Mouse (Mus musculus): ENCODE measurements around the gene Smpd1.
A peak's percentile ranks its signal among the peaks of the same experiment; 100 is the strongest.

Gene Smpd1

DNA sequence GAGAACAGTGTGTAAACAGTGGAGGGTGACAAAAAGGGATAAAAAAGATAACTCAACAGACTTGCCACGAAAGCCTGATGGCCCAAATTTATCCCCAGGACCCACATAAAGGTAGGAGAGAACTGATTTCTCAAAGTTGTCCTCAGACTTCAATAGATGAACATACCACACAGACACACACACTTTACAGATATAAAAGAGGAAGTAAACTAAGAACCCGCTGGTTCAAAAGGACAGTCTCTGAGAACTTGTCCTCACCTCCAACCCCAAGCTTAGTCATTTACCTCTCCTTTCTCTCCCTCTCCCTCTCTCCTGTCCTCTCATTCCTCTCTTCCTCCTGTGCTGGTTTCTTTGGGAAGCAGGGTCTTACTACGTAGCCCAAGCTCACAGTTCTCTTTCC, 8.2 kb downstream of the Smpd1 start:
- no peak for DNase-seq (ENCODE audit: low spot score in 2 of 2)

DNA sequence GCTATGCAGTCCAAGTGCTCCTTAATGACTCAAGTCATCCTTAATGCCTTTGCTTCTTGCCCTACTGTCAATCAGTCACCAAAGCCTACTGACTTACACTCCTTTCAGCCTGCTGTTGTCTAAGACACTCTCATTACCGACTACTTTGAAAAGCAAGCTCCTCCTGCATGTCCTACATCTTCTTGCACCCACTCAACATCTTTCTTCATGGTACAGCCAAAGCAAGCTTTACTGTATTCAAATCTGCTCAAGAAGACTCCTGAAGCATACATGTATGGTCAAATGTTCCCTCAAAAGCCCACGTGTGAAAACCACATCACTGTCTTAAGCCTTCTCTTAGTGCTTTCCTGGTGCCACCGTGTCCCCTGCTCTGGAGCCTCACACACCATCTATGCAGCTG, 9.2 kb downstream of the Smpd1 start:
- no peak for DNase-seq (ENCODE audit: low spot score in 2 of 2)

DNA sequence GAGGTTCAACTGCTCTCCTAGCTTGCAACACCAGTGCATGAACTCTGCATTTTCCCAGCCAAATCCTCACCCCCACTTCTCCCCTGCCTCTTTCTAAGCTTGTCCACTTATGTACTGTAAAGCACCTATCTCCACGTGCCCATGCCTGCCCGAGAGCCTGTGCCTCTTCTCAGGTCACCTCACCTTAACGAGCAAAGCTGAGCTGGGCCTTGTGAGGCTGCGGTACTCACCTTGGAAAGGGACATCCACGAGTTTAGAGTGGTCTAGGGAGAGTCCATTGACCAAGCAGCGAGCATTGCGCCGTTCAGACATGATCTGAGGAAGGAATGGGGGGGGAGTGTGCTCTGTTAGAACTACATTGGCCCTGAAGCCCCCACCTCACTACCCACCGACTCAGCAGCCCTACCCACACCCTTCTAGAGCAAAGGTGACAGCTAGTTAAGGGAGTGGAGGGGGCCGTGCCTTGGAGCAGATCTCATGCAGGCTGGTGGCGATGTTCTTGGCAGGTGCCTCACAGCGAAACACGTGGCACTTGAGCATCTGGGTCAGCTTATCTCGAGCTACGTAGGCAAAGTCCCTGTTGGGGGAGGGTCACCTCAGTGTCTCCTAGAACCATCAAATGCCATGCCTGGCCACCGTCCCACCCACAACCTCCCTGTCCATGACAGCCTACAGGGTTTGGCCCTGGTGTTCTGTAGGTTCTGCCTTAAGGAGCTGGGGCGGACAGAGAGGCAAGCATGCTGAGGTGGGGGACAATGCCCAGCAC, 11.1 kb downstream of the Smpd1 start:
- no peak for DNase-seq (ENCODE audit: low spot score in 2 of 2)

DNA sequence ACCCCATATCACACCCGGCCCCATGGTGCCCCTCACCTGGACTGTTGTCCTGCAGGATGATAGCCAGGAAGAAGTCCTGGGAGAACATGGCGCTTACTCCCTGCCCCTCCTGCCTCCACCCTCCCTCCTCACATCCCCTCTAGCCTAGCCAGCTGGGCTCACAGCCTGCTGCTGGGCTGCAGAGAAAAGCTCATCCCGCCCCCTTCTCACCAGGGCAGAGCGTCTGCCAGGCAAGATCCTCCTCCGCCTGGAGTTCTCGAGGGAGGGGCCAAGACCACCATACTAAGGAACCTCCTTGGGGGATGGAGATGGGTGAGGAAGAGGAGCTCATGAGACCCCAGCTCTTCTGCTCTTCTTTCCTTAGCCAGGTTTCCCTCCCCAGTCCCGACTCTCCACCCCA, 14.4 kb downstream of the Smpd1 start:
- DNase-seq (ENCODE audit: low spot score in 2 of 2): no peak

DNA sequence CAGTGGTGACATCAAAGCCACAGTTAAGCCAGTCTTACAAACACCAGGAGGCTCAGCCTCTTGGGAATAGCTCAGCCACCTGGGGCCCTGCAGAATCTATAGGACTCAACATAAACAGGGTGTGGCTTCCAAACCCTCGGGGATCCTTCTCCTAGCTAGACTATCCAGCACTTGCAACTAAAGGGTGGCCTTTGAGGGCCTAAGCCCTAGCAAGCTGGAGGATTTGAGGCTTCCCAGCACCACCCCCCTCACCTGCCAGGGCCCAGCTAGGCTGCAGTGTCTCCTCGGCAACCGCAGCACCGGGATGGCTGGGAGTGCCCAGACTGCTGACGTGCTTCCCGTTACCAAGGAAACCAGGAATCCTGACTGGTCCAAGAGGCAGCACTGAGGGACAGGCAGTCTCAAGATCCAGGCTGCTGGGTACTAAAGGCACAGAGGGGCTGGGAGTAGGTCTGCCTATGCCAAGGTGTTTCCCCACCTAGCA, 14.9 kb downstream of the Smpd1 start:
- DNase-seq (ENCODE audit: low spot score in 2 of 2): no peak

DNA sequence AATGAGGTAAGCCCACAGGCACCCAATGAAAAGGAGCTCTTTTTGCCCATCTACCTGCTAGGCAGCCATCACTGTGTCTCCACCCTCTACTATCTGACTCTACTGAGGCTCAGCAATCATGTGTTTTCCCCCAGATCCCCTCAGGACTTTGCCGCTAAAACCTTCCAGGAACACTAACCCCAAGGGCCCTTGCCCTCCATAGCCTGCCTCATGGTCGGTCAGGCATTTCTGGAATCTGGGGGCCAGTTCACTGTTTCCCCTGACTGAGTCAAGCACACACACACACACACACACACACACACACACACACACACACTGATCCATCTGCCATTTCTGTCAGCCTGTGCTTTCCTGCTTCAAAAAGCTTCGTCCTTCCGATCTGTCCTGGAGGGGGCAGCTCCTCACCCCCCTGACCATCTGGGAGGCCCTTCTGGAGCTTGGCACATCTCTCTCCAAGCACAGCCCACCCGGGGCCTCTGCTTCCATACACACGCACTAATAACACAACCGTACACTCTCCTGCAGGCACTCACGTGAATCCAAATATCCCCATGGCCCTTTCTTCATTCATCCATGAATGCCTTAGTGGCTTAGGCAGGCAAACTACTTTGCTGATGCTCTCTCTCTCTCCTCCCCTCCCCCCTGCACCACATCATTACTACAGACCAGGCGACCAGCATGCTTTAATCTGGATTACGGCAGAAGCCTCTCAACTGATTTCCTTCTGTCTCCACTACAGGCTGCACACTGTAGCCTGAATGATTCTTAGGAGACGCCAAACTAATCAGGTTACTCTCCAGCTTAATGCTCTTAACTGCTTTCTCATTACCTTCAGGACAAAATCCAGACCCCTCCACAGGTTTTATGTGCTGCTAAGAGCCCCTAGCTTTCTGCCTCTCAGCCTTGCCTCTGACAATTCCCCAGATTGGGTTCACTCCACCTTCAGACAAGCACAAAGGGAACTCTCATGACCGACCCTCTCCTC, 15.6 kb downstream of the Smpd1 start:
- no peak for DNase-seq (ENCODE audit: low spot score in 2 of 2)

DNA sequence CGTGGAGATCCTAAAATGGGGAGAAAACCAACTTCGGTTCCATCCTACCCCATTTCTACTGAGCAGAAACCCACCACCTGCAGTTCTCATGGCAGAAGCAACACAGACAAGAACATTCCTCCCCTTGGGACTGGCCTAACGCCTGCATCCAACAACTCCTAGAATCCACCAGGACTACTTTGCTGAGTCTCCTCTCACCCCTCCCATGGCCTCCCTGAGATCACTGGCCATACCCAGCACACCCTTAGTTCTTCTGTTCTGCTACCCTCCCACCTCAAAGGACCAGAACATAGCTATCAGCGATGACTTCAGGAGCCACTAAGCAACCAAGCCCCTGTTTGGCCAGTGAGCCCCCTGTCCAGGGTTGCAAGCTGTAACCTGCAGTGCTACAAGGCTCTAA, 16.6 kb downstream of the Smpd1 start:
- no peak for DNase-seq (ENCODE audit: low spot score in 2 of 2)

DNA sequence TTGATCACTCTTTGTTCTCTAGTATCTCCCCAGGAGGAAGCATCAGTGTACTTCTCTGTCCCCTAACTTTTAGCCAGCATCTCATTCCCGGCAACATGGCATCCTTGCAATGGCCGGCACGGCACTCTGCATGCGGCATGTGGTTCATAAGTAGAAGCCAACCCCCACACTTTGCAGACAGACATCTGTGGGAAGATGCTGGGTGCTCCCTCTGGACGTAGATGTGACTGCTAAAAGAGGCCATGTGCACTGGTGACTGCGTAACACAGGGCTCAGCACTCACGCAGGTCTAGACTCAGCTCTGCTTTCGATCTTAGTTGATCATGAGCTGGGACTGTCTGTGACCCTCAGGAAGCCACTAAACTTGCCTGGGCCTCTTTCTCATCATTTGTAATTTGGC, 18.8 kb downstream of the Smpd1 start:
- DNase-seq (ENCODE audit: low spot score in 2 of 2): no peak

DNA sequence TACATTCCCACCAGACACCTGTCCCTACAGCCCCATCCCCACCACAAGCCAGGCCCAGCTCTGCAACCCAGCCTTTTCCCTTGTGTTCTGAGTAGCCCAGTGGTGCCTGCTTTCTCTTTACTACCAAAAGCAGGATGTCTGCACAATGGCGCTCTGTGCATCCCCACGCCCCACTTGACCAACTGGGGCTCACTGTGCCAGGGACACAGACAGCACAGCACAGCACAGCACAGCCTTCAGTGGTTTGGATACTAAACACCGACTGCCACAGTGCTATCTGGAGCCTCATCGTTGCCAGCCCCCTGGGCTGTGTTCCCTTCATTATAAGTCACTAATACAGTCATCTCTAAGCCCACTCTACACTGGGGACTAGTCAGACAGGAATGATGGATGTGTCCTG, 20.4 kb downstream of the Smpd1 start:
- DNase-seq (ENCODE audit: low spot score in 2 of 2): no peak

DNA sequence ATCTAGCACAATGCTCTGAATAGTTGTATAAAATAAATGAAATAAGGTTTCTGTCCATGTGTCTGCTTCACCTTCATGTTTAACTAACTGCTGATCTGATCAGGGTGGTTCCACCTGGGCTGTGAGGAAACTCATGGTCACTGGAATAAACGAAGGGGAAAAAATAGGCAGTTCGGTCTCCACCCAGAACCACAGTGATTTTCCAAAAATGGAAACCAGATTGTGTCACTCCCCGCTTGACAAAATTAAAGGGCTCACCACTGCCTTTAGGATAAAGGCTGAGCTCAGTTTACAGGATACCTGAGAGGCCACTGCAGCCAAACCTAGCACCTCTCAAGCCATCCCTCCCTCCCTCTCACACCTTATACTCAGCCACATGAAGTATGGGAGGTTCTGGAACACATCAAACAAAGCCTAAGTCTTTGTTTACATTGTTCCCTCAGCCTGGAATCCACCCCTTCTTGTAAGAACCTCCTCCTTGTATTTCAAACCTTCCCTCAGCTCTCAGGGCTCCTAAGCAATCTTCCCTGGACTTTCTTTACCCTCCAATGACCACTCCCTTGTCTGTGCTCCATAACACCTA, 22.1 kb downstream of the Smpd1 start:
- DNase-seq (ENCODE audit: low spot score in 2 of 2): no peak

DNA sequence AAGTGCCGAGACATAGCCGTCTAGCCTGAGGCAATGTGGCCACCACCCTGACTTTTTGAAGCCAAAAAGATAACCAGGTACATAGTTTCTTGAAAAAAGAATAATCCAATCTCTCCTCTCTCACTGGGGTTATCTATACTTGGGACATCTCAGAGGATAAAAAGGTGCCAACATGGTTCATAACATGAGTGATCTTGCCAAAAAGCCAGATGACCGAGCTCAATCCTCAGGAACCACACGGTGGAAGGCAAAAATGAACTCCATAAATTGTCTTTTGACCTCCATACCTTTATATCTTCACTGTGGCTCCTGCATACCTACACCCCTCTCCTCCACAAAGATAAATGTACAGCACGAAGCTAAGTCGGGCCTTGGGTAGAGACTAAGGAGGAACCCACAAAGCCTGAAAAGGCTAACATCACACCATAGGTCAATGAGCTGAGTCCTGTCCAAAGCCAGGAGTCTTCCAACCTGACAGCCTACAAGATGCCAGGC, 23.3 kb downstream of the Smpd1 start:
- DNase-seq (ENCODE audit: low spot score in 2 of 2): no peak

DNA sequence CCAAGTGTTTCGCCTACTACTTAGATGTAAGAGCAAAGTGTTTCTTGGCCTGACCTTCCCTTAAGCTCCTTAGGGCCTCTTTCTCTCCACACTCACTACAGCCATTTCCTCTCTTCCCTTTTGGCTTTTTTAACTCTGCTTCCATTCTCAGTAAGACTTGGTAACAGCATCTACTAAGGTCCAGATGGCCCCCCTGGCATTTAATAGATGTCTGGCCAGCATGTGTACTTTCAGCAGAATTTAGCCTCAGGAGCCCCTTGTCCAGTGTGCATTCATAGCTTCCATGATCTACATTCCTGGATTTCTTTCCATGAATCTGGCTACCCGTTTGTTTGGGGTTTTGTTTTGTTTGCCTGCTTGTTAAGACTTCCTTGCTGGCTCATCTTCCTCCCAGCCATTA, 24.3 kb downstream of the Smpd1 start:
- DNase-seq (ENCODE audit: low spot score in 2 of 2): no peak

DNA sequence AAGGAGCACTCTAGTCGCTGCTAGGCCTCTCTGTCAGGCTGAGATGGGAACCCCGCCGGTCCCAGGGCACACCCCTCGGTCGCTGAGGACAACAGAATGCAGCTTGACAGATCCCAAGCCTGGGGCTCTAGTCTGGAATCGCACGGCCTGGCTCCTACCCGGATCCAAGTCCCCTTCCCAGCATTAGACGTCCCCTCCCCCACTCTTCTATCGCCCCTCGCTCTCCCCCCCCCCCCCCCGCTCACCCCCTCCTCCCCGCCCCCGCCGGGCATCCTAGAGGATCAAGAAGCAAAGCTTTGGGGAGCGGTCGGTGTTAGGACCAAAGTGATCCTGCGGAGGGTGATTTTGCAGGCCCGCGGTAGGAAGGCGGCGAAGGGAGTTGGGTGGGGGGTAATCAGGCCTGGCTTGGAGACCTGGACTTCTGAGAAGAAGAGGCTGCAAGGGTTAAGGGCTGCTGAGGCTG, 26.5 kb downstream of the Smpd1 start:
- DNase-seq (ENCODE audit: low spot score in 2 of 2): no peak

DNA sequence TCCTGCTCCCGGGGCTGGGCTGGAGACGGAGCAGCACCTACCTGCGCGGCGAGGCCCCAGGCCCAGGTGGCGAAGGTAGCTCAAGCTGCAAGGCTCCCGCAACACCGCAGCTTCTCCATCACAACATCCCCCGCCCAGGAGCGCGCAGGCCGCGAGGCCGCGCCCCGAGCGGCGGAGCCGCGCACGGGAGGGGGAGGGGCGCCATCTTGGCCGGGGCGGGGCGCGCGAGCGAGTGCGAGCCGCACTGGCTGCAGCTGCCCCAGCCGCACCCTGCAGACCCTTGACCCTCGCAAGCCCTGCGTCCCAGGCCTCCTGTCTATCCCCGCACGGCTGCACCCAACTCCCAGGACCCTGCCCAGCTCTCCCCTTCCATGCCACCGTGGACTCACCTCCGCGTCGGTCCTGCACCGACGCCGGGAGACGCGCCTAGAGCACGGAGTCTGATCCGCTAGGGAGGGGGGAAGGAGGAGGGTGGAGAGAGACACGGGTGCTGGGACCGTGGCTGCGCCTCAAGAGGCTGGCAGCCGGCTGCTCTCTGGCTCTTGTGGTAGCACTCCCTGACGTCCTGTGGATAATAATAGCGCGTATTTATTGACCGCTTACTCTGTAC, 27.0 kb downstream of the Smpd1 start, which contains the start of gene Apbb1:
TSS of gene Apbb1 (minus strand) at position 560 of the 610 bp plus-strand sequence.
- peak; percentile 27 to 64 for DNase-seq (ENCODE audit: low spot score in 2 of 2)

DNA sequence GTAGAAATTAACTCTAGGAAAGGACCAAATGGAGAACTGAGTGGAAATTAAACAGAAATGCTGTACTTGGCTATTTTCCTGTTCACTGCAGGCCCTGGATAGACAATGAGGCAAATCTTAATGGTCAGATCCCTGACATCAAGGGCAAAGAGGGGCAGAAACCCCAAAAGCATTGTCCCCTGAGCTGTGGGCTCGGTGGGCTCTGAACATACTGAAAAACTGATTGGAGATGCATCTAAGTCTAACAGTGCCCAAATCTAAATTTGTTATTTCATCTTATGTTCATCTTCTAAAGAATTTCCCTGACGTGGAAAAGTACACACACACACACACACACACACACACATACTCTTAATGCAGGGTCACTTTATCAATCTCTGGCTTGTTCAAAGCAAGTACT, 27.8 kb downstream of the Smpd1 start:
- DNase-seq (ENCODE audit: low spot score in 2 of 2): no peak

DNA sequence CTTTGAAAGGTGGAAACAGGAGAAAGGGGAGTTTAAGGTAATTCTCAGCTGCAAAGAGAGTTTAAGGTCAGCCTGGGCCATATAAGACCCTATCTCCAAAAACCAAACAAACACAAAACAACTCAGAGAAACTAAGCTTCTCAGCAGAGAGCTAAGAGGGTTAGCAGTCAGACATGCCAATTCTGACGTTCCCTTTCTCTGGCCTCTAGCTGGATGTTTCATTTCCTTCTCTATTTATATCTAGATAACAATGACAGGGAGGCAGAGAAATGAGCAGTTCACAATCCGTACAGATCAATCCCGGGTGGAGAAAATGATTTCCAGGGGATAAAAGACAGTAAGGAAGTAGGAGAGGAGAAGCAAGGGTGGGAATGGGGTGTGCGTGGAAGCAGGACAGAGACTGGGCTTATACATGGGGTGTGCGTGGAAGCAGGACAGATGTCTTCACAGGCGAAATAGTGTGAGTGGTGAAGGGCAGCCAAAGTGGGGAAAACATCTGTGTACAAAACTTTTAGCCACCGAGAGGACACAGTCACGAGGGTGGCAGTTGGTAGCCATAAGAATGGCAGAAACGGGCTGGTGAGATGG, 34.3 kb downstream of the Smpd1 start:
- no peak for DNase-seq (ENCODE audit: low spot score in 2 of 2)

DNA sequence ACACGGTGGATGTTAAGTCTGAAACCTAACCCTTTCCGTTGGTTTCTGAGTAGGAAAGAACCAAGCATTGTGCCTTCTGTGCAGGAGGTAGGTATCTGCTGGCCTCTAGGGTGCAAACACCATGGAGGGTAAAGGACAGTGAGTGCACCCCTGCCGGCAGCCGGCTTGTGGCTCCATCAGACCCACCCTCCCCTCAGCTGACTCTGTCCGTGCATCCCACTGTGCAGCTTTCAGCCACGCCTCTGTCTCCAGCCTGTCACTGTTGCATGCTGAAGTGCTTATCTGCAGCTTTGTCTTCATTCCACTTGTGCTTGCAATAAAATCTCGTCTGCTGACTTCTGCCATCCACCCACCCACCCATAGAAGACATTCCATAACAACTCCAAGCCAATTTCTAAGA, 35.9 kb downstream of the Smpd1 start:
- no peak for DNase-seq (ENCODE audit: low spot score in 2 of 2)

DNA sequence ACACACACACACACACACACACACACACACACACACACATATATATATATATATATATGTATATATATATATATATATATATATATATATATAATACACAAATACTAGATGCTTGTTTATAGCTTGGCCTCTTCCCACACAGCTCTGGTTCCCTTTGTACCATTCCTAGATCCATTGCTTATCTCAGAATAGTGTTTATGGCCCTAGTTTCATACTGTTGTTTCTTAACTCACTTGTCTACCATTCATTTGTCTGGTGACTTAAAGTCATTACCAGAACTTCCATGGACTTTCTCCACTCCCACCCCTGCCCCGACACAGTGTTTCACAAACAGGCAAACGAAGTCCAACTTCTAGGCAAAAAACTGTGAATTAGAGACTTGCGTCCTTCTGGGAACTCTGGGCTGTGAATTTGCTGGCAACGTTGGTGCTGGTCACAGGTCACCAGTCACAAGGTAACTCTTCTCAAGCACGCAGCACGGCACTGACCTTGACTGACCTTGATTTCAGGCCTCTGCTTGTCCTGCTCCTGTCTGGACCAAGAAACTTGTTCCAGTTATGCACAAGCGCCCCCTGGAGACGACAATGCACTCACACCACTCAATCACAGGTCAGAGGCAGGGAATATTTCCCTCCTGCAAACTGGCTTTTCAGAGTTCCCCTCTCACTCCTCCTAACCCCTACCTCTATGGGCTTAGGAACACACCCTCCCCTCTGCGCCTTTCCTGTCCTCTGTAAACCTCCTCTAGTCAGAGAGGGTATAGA, 48.9 kb downstream of the Smpd1 start:
- DNase-seq (ENCODE audit: low spot score in 2 of 2): peak; percentile 23 to 72
